Mouse (Mus musculus): ENCODE results near the gene Laptm4a. TPM values are rescaled to one million over a fixed set of nuclear protein-coding genes. Genes with fewer than 3 reads are reported as not detected.

Gene Laptm4a
- polyA plus RNA-seq (2014; fragmentation: Nextera tagmentation; extraction: Ambion mirVana) = 61.1 and 200 TPM in 2 replicates

DNA sequence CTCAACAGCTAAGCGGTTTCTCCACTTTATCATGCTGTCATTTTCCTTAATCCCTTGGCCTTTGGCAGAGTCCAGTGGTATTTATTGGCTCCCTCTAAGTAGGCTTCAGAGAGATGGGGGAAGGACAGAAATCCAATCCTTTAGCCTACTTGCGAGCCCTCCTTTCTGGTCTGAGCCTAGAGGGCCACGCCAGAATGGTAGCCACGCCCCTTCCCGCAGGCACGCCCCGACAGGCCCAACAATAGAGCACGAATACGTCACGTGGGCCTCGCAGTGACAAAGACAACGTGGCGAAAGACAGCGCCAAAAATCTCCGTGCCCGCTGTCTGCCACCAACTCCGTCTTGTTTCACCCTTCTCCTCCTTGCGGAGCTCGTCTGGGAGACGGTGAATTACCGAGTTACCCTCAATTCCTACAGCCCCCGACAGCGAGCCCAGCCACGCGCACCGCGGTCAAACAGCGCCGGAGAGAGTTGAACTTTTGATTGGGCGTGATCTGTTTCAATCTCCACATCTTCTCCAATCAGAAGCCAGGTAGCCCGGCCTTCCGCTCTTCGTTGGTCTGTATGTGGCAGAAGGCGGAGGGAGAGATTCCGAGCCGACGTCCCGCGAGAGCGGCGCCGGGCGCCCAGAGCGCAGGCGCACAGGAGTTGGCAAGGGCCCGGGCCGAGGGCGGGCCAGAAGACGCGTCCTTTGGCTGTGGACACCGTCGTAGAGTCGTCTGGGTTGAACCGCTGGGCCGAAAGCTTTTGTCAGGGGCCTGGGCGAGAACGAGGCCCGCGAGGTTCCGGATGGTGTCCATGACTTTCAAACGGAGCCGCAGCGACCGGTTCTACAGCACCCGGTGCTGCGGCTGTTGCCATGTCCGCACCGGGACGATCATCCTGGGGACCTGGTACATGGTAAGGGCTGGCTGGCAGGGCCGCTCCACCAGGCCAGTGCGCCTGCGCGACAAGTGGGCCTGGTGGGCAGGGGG is at the start of gene Laptm4a:
Gene Laptm4a (plus strand): TSS at position 271 of the 975 bp plus-strand sequence.
- H3K27me3 ChIP-seq (ENCODE audit: control insufficient read depth, insufficient read depth, low read length) = no peaks in the 10 kb centered on the region
- under 1% methylated on average over 70 of the region's 73 CpGs for WGBS
- peak within 1 kb of the TSS; percentile 88 for H3K27ac ChIP-seq (ENCODE audit: low read depth, low read length)
- H3K4me2 ChIP-seq (ENCODE audit: low read depth, low read length) = peak within 1 kb of the TSS; percentile 72
- H3K4me1 ChIP-seq (ENCODE audit: control insufficient read depth, insufficient read depth, low read length) = peaks cover 22% of the 10 kb centered on the region
- H3K36me3 ChIP-seq (ENCODE audit: control insufficient read depth, insufficient read depth, low read length) = no peaks in the 10 kb centered on the region
- peak within 1 kb of the TSS; percentile 89 for H3K9ac ChIP-seq (replicated peaks; ENCODE audit: low read depth, low read length)
- peak within 1 kb of the TSS; percentile 81 for H3K4me3 ChIP-seq (ENCODE audit: low read depth, low read length)
- no peaks in the 10 kb centered on the region for H3K9me3 ChIP-seq (ENCODE audit: control insufficient read depth, low read length)
- ATAC-seq (ENCODE audit: low read depth) = peak; percentile 99

DNA sequence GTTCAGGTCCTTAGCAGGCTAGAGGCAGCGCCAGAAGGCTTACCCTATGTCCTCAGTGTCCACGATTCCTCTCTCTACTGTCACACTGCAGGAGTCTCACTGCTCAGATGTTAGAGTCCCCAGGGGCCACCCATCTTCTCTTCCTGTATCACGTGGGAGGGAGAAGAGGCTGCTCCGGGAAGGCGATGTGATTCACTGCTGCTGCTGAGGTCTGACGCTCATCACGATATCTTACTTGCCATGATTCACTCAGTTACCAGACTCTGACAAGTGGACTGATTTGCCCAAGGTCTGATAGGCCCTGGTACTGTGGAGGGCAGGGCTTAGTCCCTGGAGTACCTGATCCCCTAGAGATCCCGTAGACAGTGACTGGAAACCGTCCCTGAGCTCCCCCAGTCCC is 45.9 kb upstream of the Laptm4a start:
- no peaks in the 10 kb centered on the region for H3K9me3 ChIP-seq (ENCODE audit: control insufficient read depth, low read length)
- no peak overlapping the region for H3K4me2 ChIP-seq (ENCODE audit: low read depth, low read length)
- H3K4me1 ChIP-seq (ENCODE audit: control insufficient read depth, insufficient read depth, low read length) = no peaks in the 10 kb centered on the region
- H3K9ac ChIP-seq (replicated peaks; ENCODE audit: low read depth, low read length) = no peak overlapping the region
- WGBS = 84% methylated on average over 9 of the region's 9 CpGs
- no peaks in the 10 kb centered on the region for H3K27me3 ChIP-seq (ENCODE audit: control insufficient read depth, insufficient read depth, low read length)
- H3K27ac ChIP-seq (ENCODE audit: low read depth, low read length) = no peak overlapping the region
- H3K36me3 ChIP-seq (ENCODE audit: control insufficient read depth, insufficient read depth, low read length) = no peaks in the 10 kb centered on the region
- no peak overlapping the region for H3K4me3 ChIP-seq (ENCODE audit: low read depth, low read length)
- ATAC-seq (ENCODE audit: low read depth) = no peak

DNA sequence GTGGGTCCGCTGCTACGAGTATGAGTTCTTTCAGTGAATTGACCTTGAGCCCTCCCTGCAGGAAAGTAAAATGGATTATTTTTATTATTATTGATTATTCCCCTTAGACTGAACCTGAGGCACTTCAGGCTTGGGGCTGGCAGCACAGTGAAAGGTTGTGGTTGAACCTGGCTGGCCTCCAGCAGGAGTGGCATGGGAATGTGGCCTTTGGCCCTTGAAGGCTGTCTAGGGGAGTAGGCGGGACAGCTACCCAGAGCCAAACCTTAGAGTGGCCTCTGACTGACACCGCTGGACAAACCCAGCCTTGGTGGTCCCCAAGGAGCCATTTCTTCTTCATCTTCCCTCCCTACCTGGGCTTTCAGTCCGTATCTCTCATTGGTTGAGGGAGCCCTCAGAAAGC is 44.6 kb upstream of the Laptm4a start:
- no peak overlapping the region for H3K4me2 ChIP-seq (ENCODE audit: low read depth, low read length)
- no peaks in the 10 kb centered on the region for H3K9me3 ChIP-seq (ENCODE audit: control insufficient read depth, low read length)
- H3K27ac ChIP-seq (ENCODE audit: low read depth, low read length) = no peak overlapping the region
- no peaks in the 10 kb centered on the region for H3K4me1 ChIP-seq (ENCODE audit: control insufficient read depth, insufficient read depth, low read length)
- H3K27me3 ChIP-seq (ENCODE audit: control insufficient read depth, insufficient read depth, low read length) = no peaks in the 10 kb centered on the region
- no peaks in the 10 kb centered on the region for H3K36me3 ChIP-seq (ENCODE audit: control insufficient read depth, insufficient read depth, low read length)
- no peak overlapping the region for H3K9ac ChIP-seq (replicated peaks; ENCODE audit: low read depth, low read length)
- WGBS = 84% methylated on average over 5 of the region's 5 CpGs
- ATAC-seq (ENCODE audit: low read depth) = no peak
- no peak overlapping the region for H3K4me3 ChIP-seq (ENCODE audit: low read depth, low read length)

DNA sequence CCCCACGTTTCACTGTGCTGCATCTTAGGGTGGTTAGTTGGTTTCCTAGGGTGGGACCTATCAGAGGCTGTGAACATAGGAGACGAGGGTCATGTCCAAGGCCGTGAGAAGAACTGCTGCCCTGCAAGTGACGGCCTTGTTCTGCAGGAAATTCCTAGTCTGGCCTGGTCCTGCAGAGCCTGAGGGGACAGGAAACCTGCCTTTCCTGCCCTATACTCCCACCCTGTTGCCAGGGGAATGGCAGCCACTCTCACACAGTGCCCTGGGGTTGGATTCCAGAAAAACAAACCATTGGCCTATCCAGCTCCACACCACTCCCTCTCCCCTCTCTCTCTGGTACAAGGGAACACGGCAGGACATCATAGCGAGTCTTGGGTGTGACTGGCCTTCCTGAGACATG is 44.1 kb upstream of the Laptm4a start:
- no peak overlapping the region for H3K27ac ChIP-seq (ENCODE audit: low read depth, low read length)
- H3K9ac ChIP-seq (replicated peaks; ENCODE audit: low read depth, low read length) = no peak overlapping the region
- 78% methylated on average over 6 of the region's 6 CpGs for WGBS
- H3K36me3 ChIP-seq (ENCODE audit: control insufficient read depth, insufficient read depth, low read length) = no peaks in the 10 kb centered on the region
- H3K4me2 ChIP-seq (ENCODE audit: low read depth, low read length) = no peak overlapping the region
- H3K4me1 ChIP-seq (ENCODE audit: control insufficient read depth, insufficient read depth, low read length) = no peaks in the 10 kb centered on the region
- no peaks in the 10 kb centered on the region for H3K9me3 ChIP-seq (ENCODE audit: control insufficient read depth, low read length)
- H3K27me3 ChIP-seq (ENCODE audit: control insufficient read depth, insufficient read depth, low read length) = no peaks in the 10 kb centered on the region
- no peak for ATAC-seq (ENCODE audit: low read depth)
- no peak overlapping the region for H3K4me3 ChIP-seq (ENCODE audit: low read depth, low read length)

DNA sequence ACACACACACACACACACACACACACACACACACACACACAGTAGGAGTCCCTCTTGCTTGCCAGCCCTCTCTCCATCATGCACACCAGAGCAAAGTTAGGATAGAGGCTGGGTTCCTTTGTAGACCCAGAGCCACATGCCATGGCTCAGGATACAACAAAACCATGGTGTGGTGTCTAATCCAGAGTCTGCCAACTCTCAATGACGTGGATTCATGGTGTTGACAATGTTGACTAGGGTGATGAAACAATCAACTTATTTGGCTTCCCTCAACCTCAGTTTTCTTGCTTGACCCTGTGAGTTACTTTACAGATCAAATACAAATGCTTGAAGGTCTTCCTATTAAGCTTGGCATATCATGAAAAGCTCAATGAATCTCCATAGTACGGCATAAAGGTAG is 42.7 kb upstream of the Laptm4a start:
- Histone ChIP-seq H3K4me1 (ENCODE audit: control insufficient read depth, insufficient read depth, low read length) (no peaks in the 10 kb centered on the region), H3K4me2 (ENCODE audit: low read depth, low read length) (no peak overlapping the region), H3K9ac (replicated peaks; ENCODE audit: low read depth, low read length) (no peak overlapping the region), H3K4me3 (ENCODE audit: low read depth, low read length) (no peak overlapping the region), H3K27me3 (ENCODE audit: control insufficient read depth, insufficient read depth, low read length) (no peaks in the 10 kb centered on the region), H3K27ac (ENCODE audit: low read depth, low read length) (no peak overlapping the region), H3K9me3 (ENCODE audit: control insufficient read depth, low read length) (no peaks in the 10 kb centered on the region), H3K36me3 (ENCODE audit: control insufficient read depth, insufficient read depth, low read length) (no peaks in the 10 kb centered on the region)
- 96% methylated on average over 2 of the region's 2 CpGs for WGBS
- no peak for ATAC-seq (ENCODE audit: low read depth)

DNA sequence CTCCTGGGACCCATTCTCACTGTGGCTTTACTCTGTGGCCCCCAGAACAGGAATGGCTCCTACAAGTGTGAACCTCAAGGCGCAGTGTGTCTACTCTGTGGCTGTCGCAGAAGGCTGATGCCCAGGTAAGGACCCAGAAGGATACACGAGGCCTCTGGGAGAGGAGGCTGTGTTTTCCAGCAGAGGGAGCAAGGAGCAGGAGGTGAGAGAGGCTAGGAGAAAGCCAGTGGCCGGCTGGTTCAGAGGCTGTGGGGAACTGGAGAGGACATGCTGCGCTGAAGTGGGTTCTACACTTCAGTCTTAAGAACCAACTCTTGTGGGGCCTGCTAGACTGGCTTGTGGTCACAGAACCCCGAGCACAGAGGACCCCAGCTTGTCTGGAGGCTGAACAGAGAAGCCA is 42.1 kb upstream of the Laptm4a start:
- H3K4me3 ChIP-seq (ENCODE audit: low read depth, low read length) = no peak overlapping the region
- WGBS = 66% methylated on average over 6 of the region's 6 CpGs
- no peaks in the 10 kb centered on the region for H3K9me3 ChIP-seq (ENCODE audit: control insufficient read depth, low read length)
- no peak overlapping the region for H3K4me2 ChIP-seq (ENCODE audit: low read depth, low read length)
- H3K27ac ChIP-seq (ENCODE audit: low read depth, low read length) = no peak overlapping the region
- no peaks in the 10 kb centered on the region for H3K4me1 ChIP-seq (ENCODE audit: control insufficient read depth, insufficient read depth, low read length)
- H3K9ac ChIP-seq (replicated peaks; ENCODE audit: low read depth, low read length) = no peak overlapping the region
- no peak for ATAC-seq (ENCODE audit: low read depth)
- no peaks in the 10 kb centered on the region for H3K36me3 ChIP-seq (ENCODE audit: control insufficient read depth, insufficient read depth, low read length)
- H3K27me3 ChIP-seq (ENCODE audit: control insufficient read depth, insufficient read depth, low read length) = no peaks in the 10 kb centered on the region

DNA sequence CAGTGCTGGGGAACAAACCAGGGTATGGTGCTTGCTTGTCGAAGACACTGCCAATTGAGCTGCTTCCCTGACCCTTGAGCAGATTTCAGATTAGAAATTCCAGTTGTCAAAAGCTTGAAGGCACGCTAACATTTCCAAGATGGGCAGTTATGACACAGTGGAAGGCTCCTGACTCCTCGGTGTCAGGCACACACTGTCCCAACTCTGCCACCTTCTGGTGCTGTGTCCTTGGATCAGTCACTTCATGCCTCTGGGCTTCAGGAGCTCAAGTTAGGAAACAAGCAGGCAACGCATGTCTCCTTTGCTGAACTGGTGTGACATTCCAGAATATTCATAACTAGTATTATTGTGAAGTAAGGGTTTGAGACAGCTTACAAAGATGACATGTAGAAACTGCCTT is 39.7 kb upstream of the Laptm4a start:
- no peaks in the 10 kb centered on the region for H3K9me3 ChIP-seq (ENCODE audit: control insufficient read depth, low read length)
- H3K36me3 ChIP-seq (ENCODE audit: control insufficient read depth, insufficient read depth, low read length) = no peaks in the 10 kb centered on the region
- no peak overlapping the region for H3K27ac ChIP-seq (ENCODE audit: low read depth, low read length)
- no peak overlapping the region for H3K4me2 ChIP-seq (ENCODE audit: low read depth, low read length)
- H3K27me3 ChIP-seq (ENCODE audit: control insufficient read depth, insufficient read depth, low read length) = no peaks in the 10 kb centered on the region
- no peak for ATAC-seq (ENCODE audit: low read depth)
- H3K4me1 ChIP-seq (ENCODE audit: control insufficient read depth, insufficient read depth, low read length) = no peaks in the 10 kb centered on the region
- 75% methylated on average over 4 of the region's 4 CpGs for WGBS
- H3K9ac ChIP-seq (replicated peaks; ENCODE audit: low read depth, low read length) = no peak overlapping the region
- no peak overlapping the region for H3K4me3 ChIP-seq (ENCODE audit: low read depth, low read length)

DNA sequence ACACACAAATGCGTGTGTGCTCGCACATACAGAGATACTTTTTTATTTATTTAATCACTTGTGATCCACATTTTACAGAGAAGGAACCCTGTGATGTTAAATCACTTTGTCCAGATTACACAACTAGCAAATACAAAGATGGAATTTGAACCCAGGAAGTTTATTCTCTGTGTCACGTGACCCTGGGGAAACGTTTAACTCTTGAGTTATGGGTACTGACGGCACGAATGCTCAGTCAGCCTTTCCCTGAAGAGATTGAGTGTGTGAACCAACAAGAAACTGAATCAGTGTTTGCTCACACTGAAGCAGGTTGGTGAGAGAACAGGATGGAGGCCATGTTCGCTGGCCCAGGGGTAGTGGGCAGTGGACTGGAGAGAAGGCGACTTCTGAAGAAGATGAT is 39.1 kb upstream of the Laptm4a start:
- no peak overlapping the region for H3K4me2 ChIP-seq (ENCODE audit: low read depth, low read length)
- no peak overlapping the region for H3K27ac ChIP-seq (ENCODE audit: low read depth, low read length)
- no peak for ATAC-seq (ENCODE audit: low read depth)
- H3K9me3 ChIP-seq (ENCODE audit: control insufficient read depth, low read length) = no peaks in the 10 kb centered on the region
- H3K9ac ChIP-seq (replicated peaks; ENCODE audit: low read depth, low read length) = no peak overlapping the region
- WGBS = 75% methylated on average over 8 of the region's 8 CpGs
- H3K27me3 ChIP-seq (ENCODE audit: control insufficient read depth, insufficient read depth, low read length) = no peaks in the 10 kb centered on the region
- H3K4me1 ChIP-seq (ENCODE audit: control insufficient read depth, insufficient read depth, low read length) = no peaks in the 10 kb centered on the region
- H3K36me3 ChIP-seq (ENCODE audit: control insufficient read depth, insufficient read depth, low read length) = no peaks in the 10 kb centered on the region
- no peak overlapping the region for H3K4me3 ChIP-seq (ENCODE audit: low read depth, low read length)

DNA sequence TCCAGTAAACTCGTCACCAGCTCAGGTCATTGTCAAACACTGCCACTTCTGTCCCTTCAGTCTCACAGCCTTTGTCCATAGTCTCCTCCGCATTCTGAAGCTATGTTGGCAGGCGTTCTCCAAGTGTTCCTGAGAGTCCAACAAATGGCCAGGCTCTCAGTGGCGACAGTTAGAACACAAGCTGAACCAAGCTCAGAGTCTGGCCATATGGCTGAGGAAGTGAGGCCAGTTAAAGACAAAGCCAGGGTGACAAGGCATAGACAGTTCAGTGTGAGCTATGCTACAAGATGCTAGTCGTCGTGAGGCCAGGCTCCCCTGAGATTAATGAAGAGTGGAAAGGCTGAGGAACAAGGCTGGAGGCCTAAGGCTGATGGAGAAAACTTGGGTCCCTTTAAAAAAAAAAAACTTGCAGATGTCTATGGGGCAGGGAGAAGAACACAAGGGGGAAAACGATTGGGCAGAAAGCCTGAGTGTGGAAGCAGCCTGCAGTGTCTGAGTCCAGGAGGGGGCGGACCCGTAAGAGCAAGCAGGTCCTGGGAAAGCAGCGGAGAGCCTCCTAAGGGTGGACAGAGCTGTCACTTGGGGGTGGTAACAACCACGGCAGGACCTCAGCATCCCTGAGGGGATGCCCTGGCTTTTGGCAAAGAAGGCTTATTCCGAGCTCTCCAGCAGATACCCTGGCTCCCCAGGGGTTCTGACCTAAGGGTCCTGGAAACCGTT is 36.9 kb upstream of the Laptm4a start:
- ATAC-seq (ENCODE audit: low read depth) = peak; percentile 20; the same call in 1 of the 2 replicates

More for the DNA sequence above, 36.9 kb upstream of the Laptm4a start:
- Histone ChIP-seq H3K4me3 (ENCODE audit: low read depth, low read length) (no peak overlapping the region), H3K27ac (ENCODE audit: low read depth, low read length) (no peak overlapping the region), H3K36me3 (ENCODE audit: control insufficient read depth, insufficient read depth, low read length) (no peaks in the 10 kb centered on the region), H3K9me3 (ENCODE audit: control insufficient read depth, low read length) (no peaks in the 10 kb centered on the region), H3K4me1 (ENCODE audit: control insufficient read depth, insufficient read depth, low read length) (no peaks in the 10 kb centered on the region), H3K27me3 (ENCODE audit: control insufficient read depth, insufficient read depth, low read length) (no peaks in the 10 kb centered on the region), H3K9ac (replicated peaks; ENCODE audit: low read depth, low read length) (no peak overlapping the region), H3K4me2 (ENCODE audit: low read depth, low read length) (no peak overlapping the region)
- 26% methylated on average over 13 of the region's 13 CpGs for WGBS
